Mouse (Mus musculus): ENCODE results near the gene Fmo5.

- no peak for TF ChIP-seq CTCF (IDR thresholded peaks at IDR 0.05; ENCODE audit: control insufficient read depth, insufficient read depth, insufficient read length)
- no peak for TF ChIP-seq USF1 (IDR thresholded peaks at IDR 0.05; ENCODE audit: low read depth)
- TF ChIP-seq MYOG (IDR thresholded peaks at IDR 0.05; ENCODE audit: control insufficient read depth, extremely low read depth, insufficient read length) = no peak
- TF ChIP-seq MAX (IDR thresholded peaks at IDR 0.05) = no peak
- no peak for TF ChIP-seq MYOD1 (IDR thresholded peaks at IDR 0.05; ENCODE audit: control insufficient read depth, insufficient read length, low read depth)
- no peak for TF ChIP-seq CEBPB (IDR thresholded peaks at IDR 0.05; ENCODE audit: low read depth)
- no peak for TF ChIP-seq FOSL1 (IDR thresholded peaks at IDR 0.05; ENCODE audit: insufficient read depth, low read length, poor library complexity, severe bottlenecking)
Measured at GRCm38 (mm10) chr3:97648518-97648917, 19.9 kb downstream of the Fmo5 start.
